Mouse (Mus musculus) megakaryocyte, adult 5-6 weeks (primary cell): ENCODE results near the gene Car11. TPM values are rescaled to one million over a fixed set of nuclear protein-coding genes. Genes with fewer than 3 reads are reported as not detected.

Source experiments
- ATAC-seq: 2 replicates; pipeline ENCODE4 v1.8.0; 2016; ENCODE audit warnings: mild to moderate bottlenecking, inconsistent platforms; ENCODE audit not compliant: poor library complexity, severe bottlenecking
- total RNA-seq, 2 experiments: library from RNA; stranded (forward) in 1 of 2; stranded (reverse) in 1 of 2; fragments of 153-499, 151-499 nt in 1 of 2; fragments of 221-1000, 200-1000 nt in 1 of 2; gene quantifications; 2 replicates each; pipeline versions ENCODE4 v1.2.3 to v1.2.4; 2015 to 2017

The Car11 gene
- total RNA-seq, 2 experiments from 2014 or later: not detected

DNA sequence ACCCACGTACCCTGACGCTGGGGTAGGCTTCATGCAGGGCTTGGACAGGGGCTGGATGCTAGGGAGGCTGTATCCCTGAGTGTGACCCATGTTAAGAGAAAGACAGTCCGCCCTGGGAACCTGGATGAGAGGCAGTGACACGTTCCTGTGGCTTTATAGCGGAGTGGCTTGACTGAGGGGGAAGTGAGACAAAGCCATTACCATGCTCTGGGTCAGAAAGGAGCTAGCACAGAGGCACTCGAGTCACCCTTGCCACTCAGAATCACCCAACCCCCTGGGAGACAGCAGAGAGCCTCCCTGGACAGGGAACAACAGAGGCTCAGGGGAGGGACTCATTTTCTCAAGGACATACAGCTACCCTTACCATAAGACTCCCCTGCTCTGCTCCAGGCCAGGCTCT lies 10.5 kb upstream of the Car11 start:
- ATAC-seq: peak; percentile 60

GRCm38 (mm10) chr7:45689800-45690199 lies 9.8 kb upstream of the Car11 start:
- ATAC-seq: no peak

DNA sequence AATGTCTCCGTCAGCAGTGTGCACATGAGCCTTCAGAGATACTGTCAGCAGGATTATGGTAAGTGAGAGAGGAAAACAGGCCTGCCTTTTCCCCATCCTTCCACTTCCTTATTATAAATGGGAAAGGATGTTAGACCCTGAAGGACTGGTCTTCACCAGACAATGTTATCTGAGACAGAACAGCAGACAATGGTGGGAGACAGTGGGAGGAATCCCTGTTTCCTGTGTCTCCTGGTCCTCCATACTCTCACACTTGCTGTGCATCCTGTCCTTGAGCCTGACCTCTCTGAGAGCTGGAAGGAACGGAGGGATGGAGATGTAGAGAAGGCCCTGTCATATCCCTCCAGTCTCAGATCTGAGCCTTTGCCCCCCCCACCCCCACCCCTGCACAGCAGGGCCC lies 7.3 kb upstream of the Car11 start:
- ATAC-seq: no peak

DNA sequence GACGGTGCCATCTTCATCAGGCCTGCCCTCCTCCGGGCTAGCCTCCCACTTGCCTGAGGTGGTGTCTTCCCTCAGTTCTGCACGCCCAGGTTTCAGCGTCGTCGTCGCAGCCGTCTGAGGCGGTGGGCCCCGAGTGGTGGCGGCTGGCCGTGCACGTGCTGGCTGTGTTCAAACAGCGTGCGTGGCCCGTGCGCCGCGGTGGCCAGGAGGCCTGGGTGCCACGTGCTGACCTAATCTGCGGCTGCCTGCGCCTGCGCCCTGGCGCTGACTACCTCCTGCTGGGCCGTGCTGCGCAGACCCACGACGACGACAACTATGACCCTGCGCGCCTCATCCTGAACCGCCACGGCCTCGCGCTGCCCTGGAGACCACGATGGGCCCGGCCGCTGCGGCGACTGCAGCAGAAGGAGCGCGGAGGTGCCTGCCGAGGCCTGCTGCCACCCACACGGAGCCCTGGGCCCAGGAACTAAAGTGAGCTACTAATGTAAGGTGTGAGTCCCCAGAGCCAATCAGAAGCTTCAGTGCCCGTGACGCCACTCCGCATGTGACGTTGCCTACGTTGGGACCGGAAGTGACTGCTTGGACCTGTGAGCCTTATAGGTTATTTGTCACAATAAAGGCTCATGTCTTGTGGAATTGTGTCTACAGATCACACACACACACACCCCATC lies 5.6 kb upstream of the Car11 start, which contains the start of gene Sec1:
TSS of gene Sec1 (minus strand) at position 482 of the 671 bp plus-strand sequence.
- ATAC-seq: no peak

- ATAC-seq: no peak
Observed at GRCm38 (mm10) chr7:45695098-45695497, 4.5 kb upstream of the Car11 start.

GRCm38 (mm10) chr7:45697894-45698293 lies 1.7 kb upstream of the Car11 start:
- ATAC-seq: no peak

DNA sequence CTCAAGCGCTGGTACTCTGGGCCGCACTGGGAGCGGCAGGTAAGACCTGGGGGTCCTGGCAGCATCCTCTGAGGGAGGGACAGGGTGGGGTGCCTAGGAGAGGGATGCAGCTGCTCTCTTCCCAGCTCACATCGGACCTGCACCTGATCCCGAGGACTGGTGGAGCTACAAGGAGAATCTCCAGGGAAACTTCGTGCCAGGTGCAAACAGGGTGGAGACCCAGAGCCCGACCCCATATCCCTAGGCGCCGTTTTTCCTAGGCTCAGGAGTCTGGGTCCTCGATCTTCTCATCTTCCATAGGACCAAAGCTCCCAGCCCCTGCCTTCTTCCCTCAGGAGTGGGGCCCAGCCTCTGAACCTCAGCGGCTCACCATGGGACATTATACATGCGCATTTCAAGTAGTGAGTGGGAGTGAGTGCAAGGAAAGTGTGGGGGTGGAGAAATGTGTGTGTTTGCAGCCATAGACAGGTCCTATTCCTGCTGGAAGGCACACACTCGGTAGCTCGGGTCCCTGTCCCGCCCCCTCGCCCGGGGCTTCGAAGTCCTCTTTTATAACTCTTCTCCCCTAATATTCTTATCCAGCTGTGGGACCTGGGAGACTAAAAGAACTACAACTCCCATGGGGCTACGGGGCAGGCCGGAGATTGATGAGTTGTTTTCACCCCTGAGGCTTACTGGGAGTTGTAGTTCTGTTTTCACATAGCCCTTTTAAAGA lies 815 bp downstream of the Car11 start:
- peak; percentile 36 for ATAC-seq

- ATAC-seq: no peak
Observed at GRCm38 (mm10) chr7:45701072-45701471, 1.4 kb downstream of the Car11 start.

GRCm38 (mm10) chr7:45701607-45702006 lies 2.0 kb downstream of the Car11 start:
- ATAC-seq: no peak

GRCm38 (mm10) chr7:45702316-45702715 lies 2.7 kb downstream of the Car11 start:
- no peak for ATAC-seq

GRCm38 (mm10) chr7:45702809-45703520 lies 3.3 kb downstream of the Car11 start:
- no peak for ATAC-seq

GRCm38 (mm10) chr7:45703521-45704033 lies 3.9 kb downstream of the Car11 start:
- ATAC-seq: no peak

DNA sequence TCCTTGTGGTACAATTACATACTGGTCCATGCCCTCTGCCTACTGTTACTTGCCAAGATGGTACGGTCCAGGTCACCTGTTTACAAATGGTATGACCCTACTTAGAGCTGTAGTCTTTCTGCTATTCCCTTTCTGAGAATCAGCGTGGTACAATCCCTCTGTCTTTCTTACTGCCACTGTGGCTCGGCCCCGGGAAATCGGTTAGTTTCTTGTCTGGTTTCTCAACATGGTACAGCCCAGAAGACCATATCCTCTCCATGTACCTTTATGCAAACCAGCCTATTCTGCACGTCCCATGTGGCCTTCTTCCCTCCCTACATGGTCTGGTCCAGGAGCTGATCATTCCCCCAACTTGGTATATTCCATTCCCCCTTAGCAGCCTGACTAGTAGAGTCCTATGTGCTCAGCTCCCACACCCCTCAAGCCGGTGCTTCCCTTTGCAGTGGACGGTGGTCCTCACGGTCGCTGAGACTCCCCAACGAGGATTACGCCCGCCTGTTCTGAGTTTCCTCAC lies 4.5 kb downstream of the Car11 start:
- no peak for ATAC-seq

GRCm38 (mm10) chr7:45704730-45705442 lies 5.2 kb downstream of the Car11 start, which contains the start of gene Dbp:
Gene Dbp, plus strand, starts transcription at chr7:45705088.
- ATAC-seq: peak; percentile 77

GRCm38 (mm10) chr7:45705443-45705864 lies 5.8 kb downstream of the Car11 start:
- ATAC-seq: no peak

DNA sequence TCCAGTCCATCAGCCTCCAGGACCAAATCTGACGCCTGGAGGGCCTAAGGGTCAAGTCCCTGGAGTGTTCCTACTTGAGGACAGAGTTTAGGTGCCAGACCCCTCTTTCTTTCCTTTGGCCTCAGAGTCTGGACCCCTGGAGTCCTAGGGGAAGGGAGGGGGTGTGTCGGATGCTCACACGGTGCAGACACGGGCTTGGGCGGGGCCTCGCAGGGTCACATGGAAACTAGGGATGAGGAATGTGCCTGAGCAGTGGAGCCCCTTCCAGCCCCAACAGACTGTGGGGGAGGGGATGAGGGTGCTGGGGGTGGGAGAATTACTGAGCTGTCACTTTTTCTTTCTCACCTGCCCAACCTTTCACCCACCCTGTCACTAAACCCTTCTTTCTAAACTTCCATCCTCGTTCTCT lies 6.2 kb downstream of the Car11 start:
- ATAC-seq: no peak

GRCm38 (mm10) chr7:45706721-45707241 lies 7.1 kb downstream of the Car11 start:
- ATAC-seq: peak; percentile 23

GRCm38 (mm10) chr7:45707375-45707967 lies 7.8 kb downstream of the Car11 start:
- ATAC-seq: peak; percentile 64

GRCm38 (mm10) chr7:45708221-45708761 lies 8.6 kb downstream of the Car11 start:
- 0 out of 2 replicates have a peak, but pooled peaks have one; percentile 3 for ATAC-seq

- ATAC-seq: no peak
Observed at GRCm38 (mm10) chr7:45709036-45709435, 9.4 kb downstream of the Car11 start.
